Mouse (Mus musculus): Measurements from ENCODE around the gene Nova1.

The Nova1 gene

DNA sequence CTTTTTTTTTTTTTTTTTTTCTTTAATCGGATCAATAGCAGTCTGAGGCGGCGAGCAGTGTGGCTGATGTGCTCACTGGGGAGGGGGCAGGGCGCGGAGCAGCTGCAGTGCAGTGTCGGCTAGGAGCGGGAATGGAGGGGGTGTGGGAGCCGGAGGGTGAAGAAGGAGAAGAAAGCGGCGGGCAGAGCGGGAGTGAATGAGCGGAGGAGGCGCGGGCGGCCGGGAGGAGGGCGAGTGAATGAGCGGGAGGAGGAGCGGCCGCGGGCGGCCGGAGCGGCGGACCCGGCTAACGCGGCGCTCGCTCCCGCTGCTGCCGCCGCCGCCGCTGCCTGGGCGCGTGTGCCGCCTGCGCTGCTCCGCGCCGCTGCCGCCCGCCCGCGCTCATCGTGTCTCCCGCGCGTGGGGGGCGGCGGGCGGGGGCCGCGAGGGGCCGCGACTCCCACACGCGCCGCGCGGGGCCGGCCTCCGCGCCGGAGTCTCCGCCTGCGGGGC, at the start of gene Nova1:
TSS of gene Nova1 (minus strand) at position 74 of the 492 bp plus-strand sequence.
- DNase-seq, result peak; percentile 78 to 83

DNA sequence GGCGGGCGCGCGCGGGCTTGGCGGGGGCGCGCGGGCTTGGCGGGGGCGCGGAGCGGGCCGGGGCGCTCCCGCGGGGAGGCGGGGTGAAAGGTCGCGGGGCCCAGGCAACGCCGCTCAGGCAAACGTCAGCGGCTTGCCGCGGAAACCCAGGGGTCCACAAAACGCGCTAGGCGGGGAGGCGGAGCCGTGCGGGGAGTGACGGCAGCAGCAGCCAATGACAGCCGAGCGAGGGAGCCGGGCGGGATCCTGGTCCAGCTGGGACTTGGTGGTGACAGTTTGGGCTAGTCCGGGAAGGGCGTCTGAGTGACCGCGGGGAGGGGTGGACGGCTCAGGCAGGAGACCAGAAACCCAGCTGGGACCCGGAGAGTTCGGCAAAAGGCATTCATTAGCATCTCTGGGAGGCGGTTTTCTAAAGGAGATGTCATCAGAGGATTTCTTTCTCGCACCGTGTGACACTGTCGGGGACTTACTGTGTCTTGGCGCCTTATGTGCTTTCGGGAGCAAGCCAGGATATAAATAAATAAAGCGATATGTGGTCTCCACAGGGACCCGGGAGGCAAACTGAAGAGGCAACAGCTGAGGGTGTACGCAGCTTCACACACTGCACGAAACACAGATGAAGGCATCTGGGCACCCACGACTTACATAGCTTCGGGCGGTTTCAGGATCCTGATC, 756 bp upstream of the Nova1 start:
- peak; percentile 94 for DNase-seq

DNA sequence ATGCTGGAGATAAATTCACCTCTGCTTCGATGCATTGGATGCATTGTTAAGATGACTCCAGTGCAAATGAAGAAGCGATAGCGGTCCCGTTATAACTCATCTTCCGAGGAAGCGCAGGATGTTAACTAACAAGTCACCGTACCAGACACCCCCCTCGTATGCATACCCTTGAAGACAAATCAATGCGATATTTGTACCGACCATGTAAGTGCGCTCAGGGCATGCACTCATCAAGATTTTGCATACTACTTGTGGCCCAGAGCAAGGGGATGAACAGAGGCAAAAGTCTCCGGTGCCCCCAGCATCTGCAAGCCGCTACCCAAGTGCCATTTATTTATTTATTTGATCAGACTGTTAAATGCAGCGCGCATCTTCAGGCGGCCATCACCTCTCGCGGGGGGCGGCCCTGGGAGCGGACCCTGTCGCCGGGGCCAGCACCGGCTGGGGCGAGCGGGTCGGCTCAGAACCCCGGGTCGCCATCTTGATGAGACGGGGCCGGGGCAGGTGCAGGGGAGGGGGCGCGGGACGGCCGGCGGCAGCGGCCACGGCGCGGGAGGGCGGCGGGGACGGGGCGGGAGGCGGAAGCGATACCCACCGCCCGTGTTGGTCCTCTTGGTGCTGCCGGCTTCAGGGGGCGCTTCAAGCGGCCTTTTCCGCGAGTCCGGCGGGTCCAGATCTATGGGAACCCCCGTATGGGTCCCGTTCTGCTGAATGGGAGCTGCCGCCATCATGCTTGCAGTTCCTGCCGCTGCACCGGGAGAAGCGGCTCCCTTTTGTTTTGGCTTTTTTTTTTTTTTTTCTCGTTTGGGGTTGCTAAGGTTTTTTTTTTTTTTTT, 491 bp downstream of the Nova1 start:
- DNase-seq, result peak; percentile 44 to 67

DNA sequence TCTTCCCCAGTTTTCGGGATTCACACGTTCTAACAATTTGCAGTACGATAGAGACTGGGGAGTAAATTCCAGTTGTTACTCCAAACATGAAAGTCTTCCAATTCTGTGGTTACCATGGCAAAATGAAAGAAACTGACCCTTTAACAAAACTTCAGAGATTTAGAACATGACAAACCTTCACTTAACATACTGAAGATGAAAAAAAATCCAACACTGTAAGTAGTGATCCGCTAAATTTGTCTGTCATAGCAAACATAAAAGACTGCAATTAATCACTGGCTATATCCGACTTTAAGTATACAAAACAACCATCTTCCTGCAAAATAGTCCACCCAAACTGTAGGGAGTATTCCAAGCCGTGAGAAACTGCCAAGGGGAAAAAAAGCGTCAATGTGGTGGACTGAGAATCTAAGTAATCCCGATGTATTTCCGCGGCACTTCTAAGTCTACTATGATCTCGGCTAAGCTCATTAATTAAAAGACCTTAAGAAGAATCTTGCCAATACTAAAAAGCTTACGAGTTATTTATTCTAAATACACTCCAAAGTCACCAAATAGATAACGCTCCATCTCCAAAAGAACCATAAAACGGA, 1.4 kb downstream of the Nova1 start:
- peak in 1 of 2 experiments; percentile 2 for DNase-seq

GRCm38 (mm10) chr12:46816291-46816690, 2.4 kb downstream of the Nova1 start:
- DNase-seq, result no peak

DNA sequence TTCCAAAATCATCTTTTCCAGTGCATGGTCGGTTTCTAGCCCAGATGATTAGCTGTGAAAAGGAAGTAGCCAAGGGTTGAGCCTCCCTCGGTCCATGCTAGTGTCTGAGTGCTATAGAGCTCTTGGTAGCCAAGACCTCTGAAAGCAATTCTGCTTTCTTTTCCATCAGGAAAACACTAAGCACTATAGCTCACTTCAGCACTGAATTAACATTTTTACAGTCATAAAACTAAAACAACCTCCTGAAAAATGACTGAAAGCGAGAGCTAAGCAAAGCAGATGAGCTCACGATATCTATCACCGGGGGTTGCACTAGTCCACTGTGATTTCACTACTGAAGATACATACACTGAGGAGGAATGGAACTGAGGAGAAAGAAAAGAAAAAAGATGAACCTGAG, 3.0 kb downstream of the Nova1 start:
- DNase-seq, result no peak

GRCm38 (mm10) chr12:46814820-46815219, 3.9 kb downstream of the Nova1 start:
- DNase-seq, result no peak

- no peak for DNase-seq
Observed at GRCm38 (mm10) chr12:46801311-46801710, 17.4 kb downstream of the Nova1 start.

DNA sequence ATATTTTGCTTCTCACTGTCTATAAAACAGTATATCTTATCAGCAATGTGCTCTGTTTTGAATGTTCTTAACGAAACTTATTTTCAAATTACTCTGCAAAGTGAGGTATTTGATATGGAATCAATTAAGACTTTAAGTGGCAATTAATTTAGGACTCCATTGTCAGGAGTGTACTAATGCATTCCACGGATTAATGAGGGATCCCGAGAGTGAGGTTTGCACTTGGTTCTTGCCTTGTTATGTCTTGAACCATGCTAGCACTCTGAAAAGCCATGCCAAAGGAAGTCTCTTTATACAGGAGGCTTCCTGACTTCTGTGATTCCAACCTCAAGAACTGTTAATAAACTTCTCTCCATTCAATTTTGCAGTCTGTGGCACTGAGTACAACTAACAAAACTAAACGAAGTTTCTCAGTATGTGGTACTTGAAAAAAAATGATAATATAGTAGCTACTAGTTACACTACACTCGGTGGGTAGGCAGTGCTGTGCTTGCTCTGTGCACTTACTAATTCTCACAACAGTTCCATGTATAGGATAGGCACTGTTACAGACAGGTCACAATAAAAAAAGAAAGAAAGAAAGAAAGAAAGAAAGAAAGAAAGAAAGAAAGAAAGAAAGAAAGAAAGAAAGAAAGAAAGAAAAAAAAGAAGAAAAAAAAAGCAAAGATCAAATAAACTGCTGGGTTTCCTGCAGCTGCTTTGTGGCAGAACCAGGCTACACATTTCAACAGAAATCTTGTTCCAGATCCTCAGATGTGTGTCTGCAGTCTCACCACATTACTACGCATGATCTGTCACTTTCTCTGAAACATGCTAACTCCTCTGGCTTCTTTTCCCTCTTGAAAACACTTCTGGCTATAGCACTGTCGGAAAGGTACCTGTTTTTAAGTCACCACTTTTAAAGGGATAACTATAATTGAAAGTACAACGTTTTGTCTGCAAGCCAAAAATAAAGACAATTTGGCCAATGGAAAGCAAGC, 36.1 kb downstream of the Nova1 start:
- DNase-seq, result no peak

DNA sequence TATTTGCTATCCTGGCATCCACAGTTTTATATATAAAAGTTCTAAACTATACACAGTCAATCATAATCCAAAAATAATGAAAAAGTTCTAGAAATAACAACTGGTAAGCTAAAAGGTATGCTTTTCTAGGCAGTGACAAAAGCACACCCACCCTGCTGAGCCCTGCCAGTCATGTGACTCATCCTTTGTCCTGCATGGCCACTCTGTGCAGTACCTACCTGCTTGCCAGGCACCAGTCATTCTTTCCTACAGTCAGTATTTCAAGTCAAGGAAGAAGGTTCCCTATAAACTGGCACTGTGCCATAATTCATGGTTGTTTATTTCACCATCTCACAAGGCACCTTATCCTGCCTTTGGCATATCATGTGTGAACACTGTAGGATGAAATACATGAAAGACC, 37.2 kb downstream of the Nova1 start:
- DNase-seq, result no peak

DNA sequence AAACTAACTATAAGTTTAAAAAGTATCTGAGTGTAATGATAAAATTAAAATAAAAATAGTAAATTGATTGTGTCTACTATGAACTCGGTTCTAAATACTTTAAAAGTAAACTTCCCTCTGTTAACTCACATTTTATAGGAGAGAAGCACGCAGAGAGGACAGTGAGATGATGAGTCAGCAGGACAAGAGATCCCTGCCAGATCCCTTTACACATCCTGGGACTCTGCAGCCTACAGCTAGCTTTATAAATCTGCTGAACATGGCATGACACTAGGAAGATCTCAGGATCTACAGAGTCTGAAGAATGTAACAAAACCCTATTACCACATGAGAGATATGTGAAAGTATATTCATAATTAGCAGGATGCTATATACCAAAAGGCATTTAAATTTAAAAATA, 37.7 kb downstream of the Nova1 start:
- no peak for DNase-seq

GRCm38 (mm10) chr12:46759450-46759849, 59.3 kb downstream of the Nova1 start:
- no peak for DNase-seq

GRCm38 (mm10) chr12:46754325-46754848, 64.3 kb downstream of the Nova1 start:
- DNase-seq, result no peak

DNA sequence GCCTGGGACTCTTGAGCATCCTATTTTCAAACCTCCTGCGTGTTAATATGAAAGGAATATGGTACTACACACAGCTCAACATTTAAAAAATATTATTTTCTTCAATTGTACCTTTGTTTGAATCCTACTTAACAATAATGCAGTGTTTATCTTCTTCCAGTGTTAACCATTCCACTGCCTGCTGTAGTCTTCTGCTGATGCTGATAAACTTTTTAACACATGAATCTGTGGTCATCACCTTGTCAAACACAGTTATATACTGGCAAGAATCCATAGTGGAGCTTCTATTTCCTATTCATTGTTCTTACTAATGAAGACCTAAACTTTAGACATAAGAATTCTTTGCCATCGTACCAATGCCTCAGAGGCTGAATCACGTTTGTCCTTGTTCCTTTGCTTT, 65.6 kb downstream of the Nova1 start:
- DNase-seq, result no peak

DNA sequence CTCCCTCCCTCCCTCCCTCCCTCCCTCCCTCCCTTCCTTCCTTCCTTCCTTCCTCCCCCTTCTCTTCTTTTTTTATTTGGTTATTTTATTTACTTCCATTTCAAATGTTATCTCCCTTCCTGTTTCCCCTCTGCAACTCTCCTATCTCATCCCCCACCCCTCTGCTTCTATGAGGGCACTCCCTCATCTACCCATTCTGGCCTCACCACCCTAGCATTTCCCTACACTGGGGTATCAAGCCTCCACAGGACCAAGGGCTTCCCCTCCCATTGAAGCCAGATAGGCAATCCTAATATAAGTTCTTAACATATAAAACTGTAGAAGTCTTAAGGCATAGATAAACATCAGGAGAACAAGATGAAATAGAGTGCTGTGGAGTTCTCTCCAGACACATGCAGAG, 85.5 kb downstream of the Nova1 start:
- no peak for DNase-seq

DNA sequence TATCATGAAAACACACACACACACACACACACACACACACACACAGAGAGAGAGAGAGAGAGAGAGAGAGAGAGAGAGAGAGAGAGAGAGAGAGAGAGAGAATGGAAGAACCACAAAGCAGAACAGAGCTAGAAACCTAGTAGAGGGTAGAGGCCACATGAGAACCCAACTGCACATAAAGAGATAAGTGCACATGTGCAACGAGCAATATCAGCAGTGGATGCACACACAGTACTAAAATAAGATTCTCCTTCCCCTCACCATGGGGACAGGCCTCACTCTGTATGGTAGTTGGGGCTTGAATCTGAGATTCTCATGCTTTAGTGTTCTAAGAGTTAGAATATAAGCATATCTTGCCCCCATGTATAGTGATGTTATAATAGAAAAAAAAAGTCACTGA, 86.8 kb downstream of the Nova1 start:
- DNase-seq, result no peak

GRCm38 (mm10) chr12:46721914-46722313, 96.8 kb downstream of the Nova1 start:
- no peak for DNase-seq

- no peak for DNase-seq
Observed at GRCm38 (mm10) chr12:46719076-46719475, 99.7 kb downstream of the Nova1 start.

DNA sequence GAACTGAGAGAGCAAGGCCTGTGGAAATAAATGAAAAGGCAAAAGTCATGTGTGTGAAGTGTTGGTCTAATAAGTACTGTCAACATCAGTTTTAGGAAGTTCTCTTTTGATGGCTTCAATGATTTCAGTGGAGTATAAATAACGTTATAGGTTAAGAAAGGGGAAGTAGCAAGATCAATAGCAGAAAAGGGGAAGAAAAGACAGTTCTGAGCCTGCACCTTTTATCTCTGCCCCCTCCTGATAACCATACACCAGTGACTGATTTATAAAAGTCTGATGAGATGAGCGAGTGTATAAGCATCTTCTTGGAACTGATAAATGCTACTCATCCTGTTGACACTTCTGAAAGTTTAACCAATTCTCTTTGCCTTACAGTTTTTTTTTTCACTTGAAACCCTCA, 108.6 kb downstream of the Nova1 start:
- no peak for DNase-seq

- no peak for DNase-seq
Observed at GRCm38 (mm10) chr12:46709475-46709874, 109.3 kb downstream of the Nova1 start.

DNA sequence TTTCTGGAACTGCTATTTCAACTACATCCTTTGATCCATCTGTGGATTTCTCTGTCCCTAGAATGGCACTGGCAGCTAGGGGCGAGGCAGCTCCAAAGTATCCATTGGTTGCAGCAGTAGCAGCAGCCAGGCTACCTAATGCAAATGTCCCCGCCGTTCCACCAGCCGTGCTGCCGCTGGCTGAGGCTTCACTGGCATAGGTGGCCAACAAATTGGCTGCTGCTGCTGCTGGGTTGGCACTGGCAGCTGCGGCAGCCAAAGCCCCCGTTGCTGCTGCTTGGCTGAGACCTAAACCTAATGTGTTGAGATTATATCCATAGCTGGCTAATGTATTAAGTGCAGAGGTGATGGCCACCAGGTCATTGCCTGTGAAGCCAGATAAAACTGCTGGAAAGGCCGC, 118.5 kb downstream of the Nova1 start:
- DNase-seq, result no peak

DNA sequence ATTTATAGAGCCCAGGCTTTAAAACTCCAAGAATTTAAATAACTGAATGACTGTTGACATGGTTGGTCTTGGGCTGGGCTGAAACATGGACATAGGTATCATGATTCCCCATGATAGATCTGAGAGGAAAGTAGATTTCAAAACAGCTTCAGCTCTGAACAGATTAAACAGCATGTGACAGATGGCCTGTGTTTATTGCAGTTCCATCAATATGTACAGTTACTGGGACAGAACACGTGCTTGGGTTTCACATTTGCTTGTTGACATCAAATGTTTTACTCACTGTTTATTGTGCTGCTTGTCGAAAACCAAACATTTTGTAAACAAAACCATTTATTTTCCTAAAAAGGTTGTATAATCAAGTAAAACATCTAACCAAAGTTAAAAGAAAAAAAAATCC, 142.4 kb downstream of the Nova1 start:
- no peak for DNase-seq

Data from kidney, postnatal 4 days (tissue).